Mouse (Mus musculus): ENCODE measurements around the gene Grhl3. TPM values are rescaled to one million over a fixed set of nuclear protein-coding genes. Genes with fewer than 3 reads are reported as not detected.

Grhl3 gene
- total RNA-seq, 2 experiments from 2014 or later = 0.66 to 0.70 TPM

Small RNAs within 50 kb of the gene (microRNA-seq; reads per million reads assigned to microRNA genes)
- gene Gm25317 = 0 reads per million in 2 experiments

Other genes starting within 250 kb of the Grhl3 start
- gene Srrm1, start 220.3 kb downstream of the Grhl3 start, total RNA-seq (2021) = 100 to 1,000 TPM; 123 to 143 TPM
- gene Ncmap, start 175.4 kb downstream of the Grhl3 start, total RNA-seq (2021) = under 1 TPM; 0.47 to 0.56 TPM
- gene Rcan3, start 139.8 kb downstream of the Grhl3 start, total RNA-seq (2021) = 10 to 100 TPM; 26.8 to 27.5 TPM
- gene Stpg1, start 78.8 kb downstream of the Grhl3 start, total RNA-seq (2021) = 1 to 10 TPM; 1.1 to 1.8 TPM
- gene Nipal3, start 78.6 kb downstream of the Grhl3 start, total RNA-seq (2021) = 10 to 100 TPM; 78.2 to 85.6 TPM
- under 1 TPM; 0.08 to 0.10 TPM for gene Ifnlr1, start 112.7 kb upstream of the Grhl3 start, total RNA-seq (2021)
- not detected for gene Il22ra1, start 154.5 kb upstream of the Grhl3 start, total RNA-seq (2021)
- under 1 TPM; 0.60 to 0.71 TPM for gene Myom3, start 186.1 kb upstream of the Grhl3 start, total RNA-seq (2021)